Mouse (Mus musculus) ES-Bruce4 (cell line): ENCODE measurements at regions not wholly inside any gene's neighbourhood (a gene's known extent, or its start where the extent isn't known, plus 50 kb on each side); places are given as distances from the start of the nearest gene placed in this dataset.

ENCODE experiments used
- CTCF ChIP-seq: IDR thresholded peaks from one replicate; pipeline ENCODE4 v1.8.1; 2011; ENCODE audit warnings: low read depth, low read length
- EP300 ChIP-seq: IDR thresholded peaks from 2 replicates; pipeline ENCODE4 v1.6.1; 2011; ENCODE audit warnings: low read depth, low read length; ENCODE audit not compliant: insufficient read depth
- POLR2A ChIP-seq: IDR thresholded peaks from one replicate; pipeline ENCODE4 v1.8.1; 2011; ENCODE audit warnings: low read length; ENCODE audit not compliant: insufficient read depth

DNA sequence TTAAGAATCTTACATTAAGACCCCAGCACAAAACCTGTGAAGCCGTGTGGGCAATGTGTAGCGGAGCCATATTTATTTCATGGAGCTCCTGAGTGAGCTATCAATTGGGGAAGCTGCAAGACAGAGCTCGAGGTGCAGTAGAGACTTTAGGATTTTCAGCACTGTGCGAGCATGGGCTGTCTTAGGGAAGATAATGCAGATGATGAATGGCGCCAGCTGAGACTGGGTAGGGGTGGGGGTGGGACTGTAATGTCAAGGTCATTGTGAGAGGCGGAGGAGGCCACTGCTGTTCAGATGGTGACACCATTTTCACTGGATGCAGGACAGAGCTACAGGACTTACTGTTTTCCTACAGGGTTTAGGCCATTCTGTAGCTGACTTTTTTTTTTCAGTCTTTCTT lies 322.8 kb upstream of the Fam98a start:
- TF ChIP-seq CTCF (no peak), POLR2A (no peak), EP300 (no peak)
